Mouse (Mus musculus) T-cell, adult 66 days (primary cell): ENCODE results near the gene Tusc2. TPM values are rescaled to one million over a fixed set of nuclear protein-coding genes. Genes with fewer than 3 reads are reported as not detected.

ENCODE experiments used
- total RNA-seq, 2 experiments: library from RNA; stranded (reverse); gene quantifications; 3 replicates in 1 of 2; 4 replicates in 1 of 2; pipeline ENCODE4 v1.2.4; 2023

The Tusc2 gene
- 10 to 100 TPM; 22.7 to 28.4 TPM for total RNA-seq

GRCm38 (mm10) chr9:107563029-107563581, at the start of gene Tusc2:
TSS of gene Tusc2 (plus strand) at chr9:107563255.

DNA sequence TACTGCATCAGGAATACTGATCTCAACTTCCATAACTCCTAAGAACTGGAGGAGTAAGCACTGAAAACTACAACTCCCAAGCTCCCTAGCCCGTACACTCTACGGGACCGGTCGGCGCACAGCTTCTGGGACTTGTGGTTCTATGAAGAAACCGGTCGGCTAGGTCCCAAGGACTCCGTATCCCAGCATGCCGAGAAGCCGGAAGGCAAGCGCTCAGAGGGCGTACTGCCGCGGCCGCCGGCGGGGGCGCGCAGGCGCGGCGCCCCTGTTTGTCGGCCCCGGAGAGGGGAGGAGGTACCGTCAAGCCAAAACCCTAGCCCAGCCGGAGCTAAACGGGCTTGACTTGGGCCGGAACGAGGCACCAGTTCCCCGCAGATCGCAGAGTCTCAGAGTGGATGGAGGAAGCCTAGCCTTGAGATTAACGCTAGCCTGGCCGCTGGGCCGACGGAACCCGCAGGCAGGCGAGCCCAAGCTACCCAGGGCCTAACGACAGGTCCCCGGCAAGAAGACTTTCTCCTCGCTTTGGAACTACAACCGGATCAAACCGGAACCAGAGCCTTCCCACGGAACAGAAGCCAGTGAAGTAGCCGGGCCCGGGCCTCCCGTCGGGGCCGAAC, 29.2 kb upstream of the Tusc2 start, which contains the start of gene Tmem115:
Tmem115 (plus strand) TSS at position 155 of the 617 bp plus-strand sequence.

GRCm38 (mm10) chr9:107541474-107542351, 21.3 kb upstream of the Tusc2 start, which contains the start of the genes Cyb561d2 and Nprl2:
TSS of gene Cyb561d2 (minus strand) at chr9:107542193.
TSS of gene Nprl2 (plus strand) at chr9:107542226.

DNA sequence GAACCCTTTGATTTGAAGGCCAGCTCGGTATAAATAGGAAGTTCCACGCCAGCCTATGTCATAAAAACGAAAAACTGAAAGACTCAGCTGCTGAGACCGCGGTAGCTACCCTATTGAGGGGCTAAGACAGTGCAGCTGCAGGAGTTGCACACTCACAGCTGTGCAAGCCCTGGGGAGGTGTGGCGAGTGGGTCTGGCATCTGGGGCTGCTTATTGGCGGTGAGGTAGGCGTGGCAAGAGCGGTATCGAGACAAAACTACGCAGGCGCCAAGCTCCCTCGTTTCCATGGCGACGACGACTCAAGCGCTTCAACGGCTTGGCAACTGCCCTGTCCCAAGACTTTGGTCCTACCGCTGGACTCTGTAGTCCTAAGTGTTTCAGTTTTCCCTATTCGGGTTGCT, 16.0 kb upstream of the Tusc2 start, which contains the start of gene Zmynd10:
Zmynd10 (plus strand) TSS at position 273 of the 400 bp plus-strand sequence.

DNA sequence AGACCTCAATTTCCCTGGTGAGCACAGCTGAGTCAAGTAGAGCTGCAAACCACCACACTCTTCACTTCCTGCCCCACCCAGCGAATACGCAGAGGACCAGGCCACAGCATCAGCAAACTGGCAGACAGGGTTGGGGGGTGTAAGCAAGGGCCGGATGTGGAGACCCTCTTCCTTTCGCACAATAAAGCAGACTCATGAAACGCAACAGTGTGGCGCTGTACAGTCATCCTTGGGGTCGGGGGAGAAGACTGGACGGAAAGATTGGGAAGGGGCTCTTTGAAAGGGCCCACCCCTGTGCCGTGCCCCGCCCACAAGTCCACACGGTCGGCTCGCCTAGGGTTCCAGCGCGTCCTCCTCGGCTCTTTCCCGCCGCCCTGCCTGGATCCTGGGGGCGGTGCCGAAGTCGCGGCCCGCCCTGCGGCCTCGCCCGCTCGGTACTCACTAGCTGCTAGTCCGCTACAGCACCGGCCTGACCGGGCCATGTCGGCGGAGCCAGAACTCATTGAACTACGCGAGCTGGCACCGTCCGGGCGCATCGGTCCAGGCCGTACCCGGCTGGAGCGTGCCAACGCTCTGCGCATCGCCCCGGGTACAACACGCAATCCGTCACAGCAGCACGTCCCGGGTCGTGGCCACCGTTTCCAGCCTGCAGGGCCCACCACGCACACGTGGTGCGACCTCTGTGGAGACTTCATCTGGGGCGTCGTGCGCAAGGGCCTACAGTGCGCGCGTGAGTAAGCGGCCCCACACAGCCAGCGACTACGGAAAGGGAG, 11.8 kb upstream of the Tusc2 start, which contains the start of gene Rassf1:
Rassf1 (plus strand) TSS at position 439 of the 773 bp plus-strand sequence.

DNA sequence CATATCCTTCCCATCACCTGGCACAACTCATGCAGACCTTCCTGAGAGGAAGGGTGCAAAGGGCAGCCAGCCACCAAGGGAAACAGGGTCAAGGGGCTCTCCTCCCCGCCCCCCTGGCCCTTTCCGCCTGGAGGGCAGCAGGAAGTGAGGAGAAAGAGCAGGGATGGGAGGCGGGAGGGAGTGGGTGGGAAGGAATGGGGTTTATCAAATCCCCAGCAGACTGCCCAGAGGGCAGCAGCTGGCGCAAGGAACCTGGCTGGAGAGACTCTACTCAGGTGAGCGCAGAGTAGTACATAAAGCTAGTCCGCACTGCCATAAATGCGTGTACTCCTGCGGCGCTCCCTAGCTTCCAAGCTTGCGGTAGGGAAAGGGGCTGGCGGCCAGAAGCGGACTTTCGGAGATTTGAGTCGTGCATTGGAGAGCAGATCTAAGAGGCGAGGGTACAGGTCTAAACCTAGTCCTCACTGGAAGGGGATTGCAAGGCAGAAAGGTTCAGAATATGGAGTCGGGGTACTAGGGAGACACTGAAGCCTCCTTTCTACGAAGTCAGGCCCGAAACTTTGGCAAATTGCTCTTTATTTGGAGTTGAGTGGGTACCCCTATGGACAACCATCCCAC, 4.8 kb downstream of the Tusc2 start, which contains the start of gene Hyal2:
Hyal2 (plus strand) TSS at position 244 of the 618 bp plus-strand sequence.

GRCm38 (mm10) chr9:107576357-107577107, 13.5 kb downstream of the Tusc2 start, which contains the start of gene Hyal1:
TSS of gene Hyal1 (plus strand) at chr9:107576927.

DNA sequence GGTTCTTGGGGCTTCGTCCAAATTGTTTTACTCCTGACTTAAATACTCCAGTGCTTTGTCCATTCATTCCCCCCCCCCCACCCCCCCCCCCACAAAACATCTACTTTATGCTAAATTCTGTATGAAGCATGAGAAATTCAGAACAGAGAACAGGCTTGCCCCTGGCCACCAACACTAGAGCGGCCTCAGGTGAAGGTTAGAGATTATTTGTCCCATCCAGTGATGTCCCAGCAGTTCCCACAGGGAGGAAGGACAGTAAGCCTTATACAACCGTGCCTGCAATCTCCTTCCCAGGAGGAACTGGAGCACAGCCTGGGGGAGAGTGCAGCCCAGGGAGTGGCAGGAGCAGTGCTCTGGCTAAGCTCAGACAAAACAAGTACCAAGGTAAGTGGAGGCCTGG, 15.5 kb downstream of the Tusc2 start, which contains the start of gene Naa80:
Naa80 (plus strand) TSS at position 301 of the 400 bp plus-strand sequence.

DNA sequence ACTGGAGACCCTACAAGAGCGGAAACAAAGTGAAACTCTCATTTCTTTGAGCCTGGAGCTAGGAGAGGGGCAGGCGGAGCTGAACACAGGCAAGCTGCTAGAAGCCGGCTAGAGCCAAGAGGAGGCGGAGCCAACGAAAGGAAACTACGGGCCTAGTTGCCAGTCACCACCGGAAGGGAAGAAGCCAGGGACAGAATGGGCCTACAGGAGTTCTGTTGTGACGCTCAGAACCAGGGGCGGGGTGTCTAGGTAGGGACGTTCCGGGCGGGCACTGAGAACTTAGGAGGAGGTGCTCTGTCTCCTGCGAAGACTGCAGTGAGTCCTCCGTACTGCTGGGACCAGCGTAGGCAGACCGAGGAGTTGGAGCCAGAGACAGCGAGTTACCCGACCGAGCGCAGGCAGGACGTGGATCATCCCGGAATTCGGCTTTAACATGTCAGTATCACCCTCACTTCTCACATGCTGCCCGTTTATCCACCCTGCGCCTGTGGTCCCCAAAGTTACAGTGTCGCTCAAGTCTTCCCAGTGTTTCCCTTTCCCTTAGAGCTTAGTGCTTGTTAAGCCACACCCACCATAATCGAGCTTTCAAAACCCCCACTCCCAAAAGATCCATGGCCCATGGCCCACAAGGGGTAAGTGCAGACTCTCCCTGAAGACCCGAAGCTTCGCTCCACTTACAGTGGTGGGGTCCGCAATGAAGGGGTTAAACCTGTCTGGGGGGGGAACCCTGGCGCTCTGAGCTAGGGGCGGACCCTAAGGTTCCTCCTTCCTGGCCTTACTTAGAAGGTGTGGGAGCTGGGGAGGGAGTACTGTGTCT, 17.7 kb downstream of the Tusc2 start, which contains the start of gene Hyal3:
Hyal3 (plus strand) TSS at position 318 of the 817 bp plus-strand sequence.

DNA sequence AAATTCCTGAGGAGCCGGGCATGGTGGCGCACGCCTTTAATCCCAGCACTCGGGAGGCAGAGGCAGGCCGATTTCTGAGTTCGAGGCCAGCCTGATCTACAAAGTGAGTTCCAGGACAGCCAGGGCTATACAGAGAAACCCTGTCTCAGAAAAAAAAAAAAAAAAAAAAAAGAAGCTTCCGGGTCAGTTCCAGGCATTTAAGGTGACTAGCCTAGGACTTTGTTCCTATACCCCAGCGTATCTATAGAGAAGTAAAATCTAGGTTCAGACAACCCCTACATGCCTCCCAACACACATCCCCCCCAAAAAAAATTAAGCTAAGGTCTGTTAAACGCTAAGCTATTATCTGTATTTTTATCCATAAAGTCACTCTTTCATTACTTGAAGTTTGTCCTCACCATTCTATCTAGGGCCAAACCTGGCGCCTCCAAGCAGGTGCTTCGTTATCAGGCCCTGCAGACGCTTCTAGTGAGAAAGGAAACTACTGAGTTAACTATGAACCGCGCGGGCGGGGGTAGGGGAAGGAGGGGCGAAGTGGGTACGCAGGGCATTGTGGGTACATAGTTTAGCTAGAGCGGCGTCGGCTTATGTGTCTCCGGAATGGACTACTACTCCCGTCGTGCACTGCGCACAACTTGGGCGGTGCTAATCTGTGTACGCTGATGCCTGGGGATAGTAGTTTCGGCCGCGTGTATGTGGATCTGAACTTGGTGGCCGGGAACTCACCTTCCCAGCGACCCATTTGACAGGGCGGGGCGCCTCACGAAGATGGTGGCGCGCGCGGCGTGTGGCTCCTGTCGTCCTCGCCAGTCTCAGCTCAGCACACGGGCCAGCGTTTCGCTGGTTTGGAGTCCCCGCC, 24.1 kb downstream of the Tusc2 start, which contains the start of gene Ifrd2:
Ifrd2 (plus strand) TSS at position 669 of the 859 bp plus-strand sequence.

GRCm38 (mm10) chr9:107608741-107609432, 45.8 kb downstream of the Tusc2 start, which contains the start of gene Sema3b:
TSS of gene Sema3b (minus strand) at chr9:107609229.

Other genes with a start within 250 kb of the Tusc2 start
- gene Hemk1, start 224.9 kb upstream of the Tusc2 start, total RNA-seq, result 1 to 10 TPM; 7.9 to 8.4 TPM
- under 1 TPM in 1 of 2 experiments, not detected in 1; 0.50 TPM for gene 6430571L13Rik, start 222.7 kb upstream of the Tusc2 start, total RNA-seq
- gene Cacna2d2, start 163.6 kb upstream of the Tusc2 start, total RNA-seq, result 1 to 10 TPM; 2.1 to 2.9 TPM
- 10 to 100 TPM; 33.5 to 34.2 TPM for gene Tmem115, start 29.3 kb upstream of the Tusc2 start, total RNA-seq
- 10 to 100 TPM; 16.0 to 20.4 TPM for gene Cyb561d2, start 21.1 kb upstream of the Tusc2 start, total RNA-seq
- gene Nprl2, start 21.0 kb upstream of the Tusc2 start, total RNA-seq, result 10 to 100 TPM; 27.7 to 32.8 TPM
- gene Zmynd10, start 16.0 kb upstream of the Tusc2 start, total RNA-seq, result 1 to 10 TPM in 1 of 2 experiments, under 1 TPM in 1; 0.68 to 3.0 TPM
- 10 to 100 TPM; 82.6 to 85.1 TPM for gene Rassf1, start 11.7 kb upstream of the Tusc2 start, total RNA-seq
- 1 to 10 TPM; 3.9 to 4.3 TPM for gene Hyal2, start 4.7 kb downstream of the Tusc2 start, total RNA-seq
- gene Hyal1, start 13.7 kb downstream of the Tusc2 start, total RNA-seq, result 1 to 10 TPM; 1.9 to 2.2 TPM
- 10 to 100 TPM in 1 of 2 experiments, 1 to 10 TPM in 1; 9.4 to 14.8 TPM for gene Naa80, start 15.6 kb downstream of the Tusc2 start, total RNA-seq
- 1 to 10 TPM; 1.5 to 3.7 TPM for gene Hyal3, start 17.6 kb downstream of the Tusc2 start, total RNA-seq
- gene Ifrd2, start 24.4 kb downstream of the Tusc2 start, total RNA-seq, result 10 to 100 TPM; 24.5 to 35.8 TPM
- gene Sema3b, start 46.0 kb downstream of the Tusc2 start, total RNA-seq, result under 1 TPM in 1 of 2 experiments, not detected in 1; 0.23 TPM
- gene Gnai2, start 72.1 kb downstream of the Tusc2 start, total RNA-seq, result 100 to 1,000 TPM; 472 to 497 TPM
- not detected for gene Slc38a3, start 106.3 kb downstream of the Tusc2 start, total RNA-seq
- gene Gnat1, start 116.5 kb downstream of the Tusc2 start, total RNA-seq, result 1 to 10 TPM; 1.3 to 2.2 TPM
- not detected for gene Sema3f, start 147.2 kb downstream of the Tusc2 start, total RNA-seq
- gene Rbm5, start 207.7 kb downstream of the Tusc2 start, total RNA-seq, result 100 to 1,000 TPM; 261 to 285 TPM